Mouse (Mus musculus): ENCODE results near the gene Anks1b. TPM values are rescaled to one million over a fixed set of nuclear protein-coding genes. Genes with fewer than 3 reads are reported as not detected.

The Anks1b gene
- total and polyA plus RNA-seq, 3 experiments = not detected

- H3K79me2 ChIP-seq (ENCODE audit: control insufficient read depth, insufficient read depth, low read length, poor library complexity) = no peaks in the 10 kb centered on the region
- no peak overlapping the region for H3K27ac ChIP-seq (ENCODE audit: control insufficient read depth, low read depth, low read length)
- no peak overlapping the region for H3K9ac ChIP-seq (ENCODE audit: control insufficient read depth, low read depth, low read length, poor library complexity, severe bottlenecking)
- no peaks in the 10 kb centered on the region for H3K4me1 ChIP-seq (ENCODE audit: control insufficient read depth in 1 of 2, insufficient read depth in 2 of 2, low read length in 2 of 2)
- TF ChIP-seq TAL1 (IDR thresholded peaks at IDR 0.05; ENCODE audit: low read length) = no peak
- no peak for TF ChIP-seq UBTF (IDR thresholded peaks at IDR 0.05; ENCODE audit: borderline replicate concordance, insufficient read depth, low read depth, low read length)
- TF ChIP-seq ZMIZ1 (IDR thresholded peaks at IDR 0.05; ENCODE audit: low read depth, low read length) = no peak
- no peak for TF ChIP-seq MYB (IDR thresholded peaks at IDR 0.05; ENCODE audit: low read depth, low read length)
- TF ChIP-seq MXI1 (IDR thresholded peaks at IDR 0.05; ENCODE audit: low read depth, low read length) = no peak
- TF ChIP-seq EP300 (IDR thresholded peaks at IDR 0.05; ENCODE audit: low read depth in 1 of 2, low read length in 2 of 2) = no peak
- no peak for TF ChIP-seq SIN3A (IDR thresholded peaks at IDR 0.05; ENCODE audit: low read length)
- no peak for TF ChIP-seq KAT2A (conservative IDR thresholded peaks at IDR 0.05; ENCODE audit: low read depth, low read length)
- no peak for TF ChIP-seq JUND (IDR thresholded peaks at IDR 0.05; ENCODE audit: low read depth, low read length)
- TF ChIP-seq POLR2AphosphoS2 (IDR thresholded peaks at IDR 0.05; ENCODE audit: low read length) = no peak
- no peak for DNase-seq (ENCODE audit: low read depth, low spot score)
- no peak overlapping the region for H3K4me3 ChIP-seq (ENCODE audit: control insufficient read depth in 1 of 2, insufficient read depth in 1 of 2, low read depth in 2 of 2, low read length in 2 of 2)
- no peaks in the 10 kb centered on the region for H3K27me3 ChIP-seq (ENCODE audit: control insufficient read depth in 1 of 2, insufficient read depth in 2 of 2, low read length in 2 of 2)
- no peaks in the 10 kb centered on the region for H3K9me3 ChIP-seq (replicated peaks; ENCODE audit: insufficient read depth, low read length)
- H3K36me3 ChIP-seq (ENCODE audit: control insufficient read depth in 1 of 2, insufficient read depth in 2 of 2, low read length in 2 of 2) = peaks cover 0 to 4% of the 10 kb centered on the region in 2 experiments; a peak in 2 of 4 replicates
These were observed 1128.1 kb downstream of the Anks1b start for GRCm38 (mm10) chr10:91001421-91001820.

GRCm38 (mm10) chr10:91005858-91006538 lies 1132.7 kb downstream of the Anks1b start:
- TF ChIP-seq NRF1 (IDR thresholded peaks at IDR 0.05; ENCODE audit: insufficient read depth, low read depth, low read length, poor library complexity, severe bottlenecking) = no peak
- no peak for TF ChIP-seq UBTF (IDR thresholded peaks at IDR 0.05; ENCODE audit: borderline replicate concordance, insufficient read depth, low read depth, low read length)
- no peak for TF ChIP-seq MAFK (IDR thresholded peaks at IDR 0.05; ENCODE audit: borderline replicate concordance, low read depth, low read length)
- no peak for TF ChIP-seq HCFC1 (IDR thresholded peaks at IDR 0.05; ENCODE audit: low read depth, low read length)
- no peak for TF ChIP-seq MAZ (IDR thresholded peaks at IDR 0.05; ENCODE audit: low read depth, low read length)
- TF ChIP-seq MXI1 (IDR thresholded peaks at IDR 0.05; ENCODE audit: low read depth, low read length) = no peak
- no peak for TF ChIP-seq ZC3H11A (IDR thresholded peaks at IDR 0.05; ENCODE audit: low read depth, low read length)
- no peak for TF ChIP-seq GABPA (IDR thresholded peaks at IDR 0.05; ENCODE audit: low read depth, low read length)
- TF ChIP-seq SIN3A (IDR thresholded peaks at IDR 0.05; ENCODE audit: low read length) = no peak
- no peak for TF ChIP-seq CHD1 (IDR thresholded peaks at IDR 0.05; ENCODE audit: low read depth, low read length)
- TF ChIP-seq EP300 (IDR thresholded peaks at IDR 0.05; ENCODE audit: low read depth in 1 of 2, low read length in 2 of 2) = no peak
- TF ChIP-seq GATA1 (IDR thresholded peaks at IDR 0.05; ENCODE audit: low read depth, low read length) = no peak
- H3K27me3 ChIP-seq (ENCODE audit: control insufficient read depth in 1 of 2, insufficient read depth in 2 of 2, low read length in 2 of 2) = no peaks in the 10 kb centered on the region
- no peaks in the 10 kb centered on the region for H3K9me3 ChIP-seq (replicated peaks; ENCODE audit: insufficient read depth, low read length)
- H3K4me1 ChIP-seq (ENCODE audit: control insufficient read depth in 1 of 2, insufficient read depth in 2 of 2, low read length in 2 of 2) = no peaks in the 10 kb centered on the region
- no peak overlapping the region for H3K4me3 ChIP-seq (ENCODE audit: control insufficient read depth in 1 of 2, insufficient read depth in 1 of 2, low read depth in 2 of 2, low read length in 2 of 2)
- no peak overlapping the region for H3K27ac ChIP-seq (ENCODE audit: control insufficient read depth, low read depth, low read length)
- H3K79me2 ChIP-seq (ENCODE audit: control insufficient read depth, insufficient read depth, low read length, poor library complexity) = no peaks in the 10 kb centered on the region
- no peak for DNase-seq (ENCODE audit: low read depth, low spot score)
- no peaks in the 10 kb centered on the region; a peak in 1 of 4 replicates for H3K36me3 ChIP-seq (ENCODE audit: control insufficient read depth in 1 of 2, insufficient read depth in 2 of 2, low read length in 2 of 2)
- no peak overlapping the region for H3K9ac ChIP-seq (ENCODE audit: control insufficient read depth, low read depth, low read length, poor library complexity, severe bottlenecking)

Other genes starting within 250 kb of the Anks1b start
- 19.8 and 21.8 TPM in 2 replicates for gene Scyl2, start 187.2 kb upstream of the Anks1b start, total RNA-seq (2012; rRNA removed)
- 10 to 100 TPM in 1 of 2 experiments, not detected in 1; 27.9 TPM for gene Scyl2, start 187.2 kb upstream of the Anks1b start, polyA plus RNA-seq (2012; ENCODE audit: insufficient read depth in 1 of 2, insufficient read length in 2 of 2, low read depth in 1 of 2, low replicate concordance in 2 of 2, missing spikeins in 1 of 2)
- gene Actr6, start 141.2 kb upstream of the Anks1b start, total RNA-seq (2012; rRNA removed) = 14.4 and 14.6 TPM in 2 replicates
- 100 to 1,000 TPM in 1 of 2 experiments, 10 to 100 TPM in 1; 15.3 to 414 TPM for gene Actr6, start 141.2 kb upstream of the Anks1b start, polyA plus RNA-seq (2012; ENCODE audit: insufficient read depth in 1 of 2, insufficient read length in 2 of 2, low read depth in 1 of 2, low replicate concordance in 2 of 2, missing spikeins in 1 of 2)
- gene Uhrf1bp1l, start 128.5 kb upstream of the Anks1b start, total RNA-seq (2012; rRNA removed) = 26.0 and 29.4 TPM in 2 replicates
- 10 to 100 TPM; 23.7 to 44.8 TPM for gene Uhrf1bp1l, start 128.5 kb upstream of the Anks1b start, polyA plus RNA-seq (2012; ENCODE audit: insufficient read depth in 1 of 2, insufficient read length in 2 of 2, low read depth in 1 of 2, low replicate concordance in 2 of 2, missing spikeins in 1 of 2)